In the genomic region with DNA sequence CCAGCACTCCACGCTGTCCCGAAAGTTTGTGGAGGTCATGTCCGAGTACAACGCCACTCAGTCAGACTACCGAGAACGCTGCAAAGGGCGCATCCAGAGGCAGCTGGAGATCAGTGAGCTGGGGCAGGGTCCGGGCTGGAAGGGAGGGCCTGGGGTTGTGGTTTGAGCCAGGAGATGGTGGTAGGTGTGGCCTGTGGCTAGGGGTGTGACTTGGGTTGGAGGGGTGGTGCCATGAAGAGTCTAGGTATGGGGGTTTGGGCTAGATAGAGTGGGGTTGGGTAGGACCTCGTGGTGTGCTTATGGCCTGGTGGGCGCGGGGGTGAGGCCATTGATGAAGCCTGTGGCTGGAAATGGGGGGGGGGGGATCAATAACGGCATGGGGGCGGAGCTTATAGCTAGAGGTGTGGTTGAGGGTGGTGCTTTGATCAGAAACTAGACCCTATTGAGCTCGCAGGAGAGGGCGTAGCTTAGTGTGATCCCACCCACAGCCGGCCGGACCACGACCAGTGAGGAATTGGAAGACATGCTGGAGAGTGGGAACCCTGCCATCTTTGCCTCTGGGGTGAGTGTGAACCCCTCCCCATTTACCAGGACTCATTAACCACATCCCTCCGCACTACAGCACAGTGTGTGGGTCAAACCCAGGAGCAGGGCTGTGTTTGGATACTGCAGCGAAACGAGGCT, we compare ENCODE assay signal across 12 mouse cellular contexts. TPM values are rescaled to one million over a fixed set of nuclear protein-coding genes. Genes with fewer than 3 reads are reported as not detected.
DNase-seq lines count a peak whose midpoint lies in the region; ATAC-seq and TF ChIP-seq lines count a peak whose summit lies in the region.
"Had no signal": no experiment of that assay in that cellular context is flagged by ENCODE, and none has a peak within 500 bp of the region (broad histone marks: within the 10 kb centered on the region; RNA-seq: fewer than 3 reads in every experiment).

No protein-coding gene starts in this region.

- DNase-seq in kidney, adult 18-20 months, result no peak
- no peak for DNase-seq in Patski (ENCODE audit: low read depth, low spot score)
- no peak for DNase-seq in yolk sac, embryonic 10.5 days (ENCODE audit: low spot score)
- DNase-seq: kidney, postnatal 36 days; thymus, postnatal 4 days had no signal

- 0 out of 2 replicates have a peak overlapping the region, but pooled peaks have one; percentile 40 for H3K9ac ChIP-seq in kidney, embryonic 14.5 days (ENCODE audit: low read depth, low read length)
- 0 out of 2 replicates have a peak overlapping the region, but pooled peaks have one; percentile 4 for H3K9ac ChIP-seq in embryonic facial prominence, embryonic 13.5 days
- no peak overlapping the region for H3K9ac ChIP-seq in forebrain, embryonic 15.5 days (replicated peaks)
- H3K9ac ChIP-seq: heart, embryonic 15.5 days; midbrain, embryonic 12.5 days had no signal

- no peak overlapping the region for H3K4me2 ChIP-seq in kidney, embryonic 14.5 days (replicated peaks; ENCODE audit: low read depth, low read length)
- H3K4me2 ChIP-seq in embryonic facial prominence, embryonic 13.5 days, result no peak overlapping the region
- no peak overlapping the region for H3K4me2 ChIP-seq in forebrain, embryonic 15.5 days (replicated peaks)
- H3K4me2 ChIP-seq: heart, embryonic 15.5 days; midbrain, embryonic 12.5 days had no signal

- H3K36me3 ChIP-seq in kidney, embryonic 14.5 days (ENCODE audit: control insufficient read depth, insufficient read depth, low read length), result peaks cover 44% of the 10 kb centered on the region; the same call in 1 of the 2 replicates
- peaks cover 65% of the 10 kb centered on the region for H3K36me3 ChIP-seq in embryonic facial prominence, embryonic 13.5 days
- H3K36me3 ChIP-seq in forebrain, embryonic 15.5 days, result 0 out of 2 replicates have a peak, but pooled peaks cover 5% of the 10 kb centered on the region

- no peak for TF ChIP-seq CTCF in Patski (IDR thresholded peaks at IDR 0.05)

- WGBS in kidney, embryonic 14.5 days, result 42% methylated on average over 21 of the region's 21 CpGs
- WGBS in embryonic facial prominence, embryonic 13.5 days, result 34% methylated on average over 20 of the region's 21 CpGs
- 21% methylated on average over 21 of the region's 21 CpGs for WGBS in forebrain, embryonic 15.5 days

- H3K4me3 ChIP-seq in kidney, embryonic 14.5 days (ENCODE audit: low read length), result no peak overlapping the region
- H3K4me3 ChIP-seq in embryonic facial prominence, embryonic 13.5 days, result no peak overlapping the region
- no peak overlapping the region for H3K4me3 ChIP-seq in forebrain, embryonic 15.5 days
- H3K4me3 ChIP-seq: heart, embryonic 15.5 days; midbrain, embryonic 12.5 days had no signal

- no peaks in the 10 kb centered on the region for H3K27me3 ChIP-seq in kidney, embryonic 14.5 days (ENCODE audit: control insufficient read depth, insufficient read depth, low read length)
- H3K27me3 ChIP-seq in Patski, result no peaks in the 10 kb centered on the region
- no peaks in the 10 kb centered on the region for H3K27me3 ChIP-seq in embryonic facial prominence, embryonic 13.5 days
- no peaks in the 10 kb centered on the region for H3K27me3 ChIP-seq in forebrain, embryonic 15.5 days
- H3K27me3 ChIP-seq: heart, embryonic 15.5 days had no signal

- CTCF ChIA-PET in Patski (lab: Charles Lee), result interaction anchor here (1.1 to 2.3 kb wide), 3 partner anchors 22 to 321 kb away, joined by 3 to 8 read pairs (median 4); no protein-coding TSS in a partner anchor

- in situ Hi-C loops in Patski (cut with MboI; ENCODE audit: low pct_unique_long_range_greater_than_20kb), result no loop called here

- no peaks in the 10 kb centered on the region for H3K4me1 ChIP-seq in kidney, embryonic 14.5 days (ENCODE audit: control insufficient read depth, insufficient read depth, low read length)
- H3K4me1 ChIP-seq in embryonic facial prominence, embryonic 13.5 days, result peaks cover 12% of the 10 kb centered on the region
- H3K4me1 ChIP-seq in forebrain, embryonic 15.5 days, result no peaks in the 10 kb centered on the region
- H3K4me1 ChIP-seq: midbrain, embryonic 12.5 days had no signal

- no peak overlapping the region for H3K27ac ChIP-seq in kidney, embryonic 14.5 days (ENCODE audit: low read depth, low read length)
- no peak overlapping the region for H3K27ac ChIP-seq in embryonic facial prominence, embryonic 13.5 days
- H3K27ac ChIP-seq in forebrain, embryonic 15.5 days (replicated peaks), result no peak overlapping the region
- H3K27ac ChIP-seq: heart, embryonic 15.5 days; midbrain, embryonic 12.5 days had no signal

- POLR2A ChIA-PET in Patski (lab: Charles Lee), result no interaction called here

- H3K9me3 ChIP-seq in kidney, embryonic 14.5 days (ENCODE audit: control insufficient read depth, low read length), result no peaks in the 10 kb centered on the region
- H3K9me3 ChIP-seq in embryonic facial prominence, embryonic 13.5 days, result no peaks in the 10 kb centered on the region
- no peaks in the 10 kb centered on the region for H3K9me3 ChIP-seq in forebrain, embryonic 15.5 days
- H3K9me3 ChIP-seq: heart, embryonic 15.5 days; midbrain, embryonic 12.5 days had no signal

- 0 out of 2 replicates have a peak, but pooled peaks have one; percentile 41 for ATAC-seq in kidney, embryonic 14.5 days (ENCODE audit: low FRiP score, low TSS enrichment)
- peak; percentile 12 for ATAC-seq in Patski
- ATAC-seq in embryonic facial prominence, embryonic 13.5 days (ENCODE audit: insufficient number of reproducible peaks, insufficient read depth, low FRiP score, low TSS enrichment, low read depth), result no peak
- ATAC-seq in megakaryocyte-erythroid progenitor cell, adult 5-6 weeks (replicated peaks; ENCODE audit: low FRiP score, low TSS enrichment, poor library complexity, severe bottlenecking), result 0 out of 2 replicates have a peak, but pooled peaks have one; percentile 23
- no peak for ATAC-seq in forebrain, embryonic 15.5 days (replicated peaks)

RNA-seq across cellular contexts. Expression of gene Stx1a, which starts 19.0 kb away (rescaled TPM):
- polyA plus RNA-seq in kidney, embryonic 14.5 days (2014; fragmentation: Nextera tagmentation; extraction: Ambion mirVana), result 11.5 and 13.5 TPM in 2 replicates
- polyA plus RNA-seq in Patski (2021), result 12.0 TPM
- 12.9 and 21.7 TPM in 2 replicates for polyA plus RNA-seq in embryonic facial prominence, embryonic 13.5 days (2015; fragmentation: Nextera tagmentation; extraction: Ambion mirVana)
- 0.17 and 0.98 TPM in 2 replicates for total RNA-seq in megakaryocyte-erythroid progenitor cell, adult 5-6 weeks (2014; fragmentation: Nextera tagmentation)
- not detected in 2 replicates for total RNA-seq in megakaryocyte-erythroid progenitor cell, adult 5-6 weeks (2017)
- 78.6 and 78.9 TPM in 2 replicates for polyA plus RNA-seq in forebrain, embryonic 15.5 days (2015; fragmentation: Nextera tagmentation; extraction: Ambion mirVana)

RNA-seq across cellular contexts. Expression of gene Dnajc30, which starts 21.8 kb away (rescaled TPM):
- polyA plus RNA-seq in kidney, embryonic 14.5 days (2014; fragmentation: Nextera tagmentation; extraction: Ambion mirVana), result 33.4 and 34.4 TPM in 2 replicates
- 22.5 TPM for polyA plus RNA-seq in Patski (2021)
- 35.2 and 38.8 TPM in 2 replicates for polyA plus RNA-seq in embryonic facial prominence, embryonic 13.5 days (2015; fragmentation: Nextera tagmentation; extraction: Ambion mirVana)
- 15.7 and 16.1 TPM in 2 replicates for total RNA-seq in megakaryocyte-erythroid progenitor cell, adult 5-6 weeks (2014; fragmentation: Nextera tagmentation)
- 3.7 and 9.2 TPM in 2 replicates for total RNA-seq in megakaryocyte-erythroid progenitor cell, adult 5-6 weeks (2017)
- polyA plus RNA-seq in forebrain, embryonic 15.5 days (2015; fragmentation: Nextera tagmentation; extraction: Ambion mirVana), result 34.6 and 39.8 TPM in 2 replicates

RNA-seq across cellular contexts. Expression of gene Bud23, which starts 22.5 kb away (rescaled TPM):
- 118 and 156 TPM in 2 replicates for polyA plus RNA-seq in kidney, embryonic 14.5 days (2014; fragmentation: Nextera tagmentation; extraction: Ambion mirVana)
- 58.7 TPM for polyA plus RNA-seq in Patski (2021)
- 132 and 147 TPM in 2 replicates for polyA plus RNA-seq in embryonic facial prominence, embryonic 13.5 days (2015; fragmentation: Nextera tagmentation; extraction: Ambion mirVana)
- total RNA-seq in megakaryocyte-erythroid progenitor cell, adult 5-6 weeks (2014; fragmentation: Nextera tagmentation), result 93.5 and 138 TPM in 2 replicates
- 68.0 and 104 TPM in 2 replicates for total RNA-seq in megakaryocyte-erythroid progenitor cell, adult 5-6 weeks (2017)
- polyA plus RNA-seq in forebrain, embryonic 15.5 days (2015; fragmentation: Nextera tagmentation; extraction: Ambion mirVana), result 89.0 and 92.8 TPM in 2 replicates

RNA-seq across cellular contexts. Expression of gene Abhd11, which starts 33.3 kb away (rescaled TPM):
- polyA plus RNA-seq in kidney, embryonic 14.5 days (2014; fragmentation: Nextera tagmentation; extraction: Ambion mirVana), result 73.5 and 78.9 TPM in 2 replicates
- polyA plus RNA-seq in Patski (2021), result 82.8 TPM
- 57.4 and 59.4 TPM in 2 replicates for polyA plus RNA-seq in embryonic facial prominence, embryonic 13.5 days (2015; fragmentation: Nextera tagmentation; extraction: Ambion mirVana)
- total RNA-seq in megakaryocyte-erythroid progenitor cell, adult 5-6 weeks (2014; fragmentation: Nextera tagmentation), result 55.8 and 82.2 TPM in 2 replicates
- 36.9 and 46.7 TPM in 2 replicates for total RNA-seq in megakaryocyte-erythroid progenitor cell, adult 5-6 weeks (2017)
- 69.5 and 70.3 TPM in 2 replicates for polyA plus RNA-seq in forebrain, embryonic 15.5 days (2015; fragmentation: Nextera tagmentation; extraction: Ambion mirVana)

RNA-seq across cellular contexts. Expression of gene Vps37d, which starts 35.8 kb away (rescaled TPM):
- polyA plus RNA-seq in kidney, embryonic 14.5 days (2014; fragmentation: Nextera tagmentation; extraction: Ambion mirVana), result 8.9 and 12.6 TPM in 2 replicates
- 18.1 TPM for polyA plus RNA-seq in Patski (2021)
- 13.7 and 17.8 TPM in 2 replicates for polyA plus RNA-seq in embryonic facial prominence, embryonic 13.5 days (2015; fragmentation: Nextera tagmentation; extraction: Ambion mirVana)
- total RNA-seq in megakaryocyte-erythroid progenitor cell, adult 5-6 weeks (2014; fragmentation: Nextera tagmentation), result not detected in 2 replicates
- 0.38 TPM in 1 of 2 replicates, not detected in the other for total RNA-seq in megakaryocyte-erythroid progenitor cell, adult 5-6 weeks (2017)
- polyA plus RNA-seq in forebrain, embryonic 15.5 days (2015; fragmentation: Nextera tagmentation; extraction: Ambion mirVana), result 35.1 and 36.3 TPM in 2 replicates
- total RNA-seq: common myeloid progenitor, adult 5-6 weeks had no signal

Comparison
In these comparisons a context has a peak if more than half of its experiments do, and no peak if none do; other contexts are left out.
1. ATAC-seq: peak in kidney, embryonic 14.5 days (single experiment), Patski (single experiment) and megakaryocyte-erythroid progenitor cell, adult 5-6 weeks (single experiment); none in embryonic facial prominence, embryonic 13.5 days (single experiment) and forebrain, embryonic 15.5 days (single experiment).